Mouse (Mus musculus) ES-Bruce4 (cell line): ENCODE measurements around the gene Ubtf.

ENCODE experiments used
- CTCF ChIP-seq: IDR thresholded peaks from one replicate; pipeline ENCODE4 v1.8.1; 2011; ENCODE audit warnings: low read depth, low read length
- EP300 ChIP-seq: IDR thresholded peaks from 2 replicates; pipeline ENCODE4 v1.6.1; 2011; ENCODE audit warnings: low read depth, low read length; ENCODE audit not compliant: insufficient read depth
- POLR2A ChIP-seq: IDR thresholded peaks from one replicate; pipeline ENCODE4 v1.8.1; 2011; ENCODE audit warnings: low read length; ENCODE audit not compliant: insufficient read depth

GRCm38 (mm10) chr11:102263211-102263610 lies 56.3 kb downstream of the Ubtf start:
- TF ChIP-seq CTCF, result no peak
- no peak for TF ChIP-seq POLR2A
- TF ChIP-seq EP300, result no peak
